Mouse (Mus musculus) embryo, embryonic 10 days (tissue): ENCODE data around the gene Nrcam.
A peak's percentile ranks its signal among the peaks of the same experiment; 100 is the strongest.

ENCODE experiments used
- DNase-seq: peaks from one replicate; pipeline ENCODE4 v3.0.0-alpha.2; 2015; ENCODE audit warnings: low spot score

Gene Nrcam

DNA sequence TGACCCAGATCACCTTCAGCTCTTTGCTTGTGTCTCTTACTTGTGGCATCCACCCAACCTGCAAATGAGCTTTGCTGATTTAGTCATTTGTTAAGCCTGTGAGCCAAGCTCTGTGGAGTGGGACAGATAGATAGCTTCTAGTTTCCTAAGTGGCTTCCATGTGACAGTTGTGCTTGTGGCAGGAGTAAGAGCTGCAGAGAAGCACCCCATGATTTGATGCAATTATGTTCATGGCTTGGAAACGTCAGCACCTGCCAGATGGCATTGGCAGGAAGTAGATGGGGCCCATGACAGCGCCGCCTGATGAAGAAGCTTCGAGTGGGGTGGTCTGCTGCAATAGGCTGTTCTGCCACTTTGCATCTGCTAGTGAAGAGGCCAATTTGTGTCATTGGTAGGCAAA is 186.4 kb downstream of the Nrcam start:
- no peak for DNase-seq

DNA sequence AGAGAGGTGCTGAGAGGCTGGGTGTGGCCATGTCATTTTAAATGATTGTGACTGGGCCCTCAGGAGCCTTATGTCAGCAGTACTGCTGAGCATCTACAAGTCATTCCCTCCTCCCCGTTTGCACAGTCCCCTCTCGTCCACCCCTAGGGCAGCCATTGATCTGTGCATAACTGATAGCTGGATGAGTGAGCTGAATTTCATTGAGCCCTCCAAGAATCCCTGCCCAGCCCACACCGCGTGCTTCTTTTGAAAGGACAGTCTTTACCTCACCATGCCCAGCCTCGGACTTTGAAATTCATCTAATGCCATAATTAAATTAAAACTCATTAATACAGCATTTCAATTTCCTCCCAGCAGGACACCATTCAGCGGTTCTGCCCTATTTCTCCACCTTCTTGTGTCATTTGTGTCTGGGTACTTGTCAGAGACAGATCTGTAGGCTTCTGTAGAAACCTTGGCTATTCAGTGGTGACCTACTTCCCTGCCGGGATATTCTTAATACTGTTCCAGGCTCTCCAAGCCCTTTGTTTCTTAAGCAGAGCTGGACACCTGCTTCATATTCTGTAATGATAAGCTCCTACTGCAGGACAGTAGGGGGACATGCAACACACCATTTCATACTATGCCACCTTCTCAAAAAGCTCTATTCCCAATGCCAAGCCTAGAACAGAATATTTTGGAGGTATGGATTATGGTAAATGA is 190.9 kb downstream of the Nrcam start:
- peak; percentile 18 for DNase-seq

- no peak for DNase-seq
Observed at GRCm38 (mm10) chr12:44521496-44521895, 192.8 kb downstream of the Nrcam start.

DNA sequence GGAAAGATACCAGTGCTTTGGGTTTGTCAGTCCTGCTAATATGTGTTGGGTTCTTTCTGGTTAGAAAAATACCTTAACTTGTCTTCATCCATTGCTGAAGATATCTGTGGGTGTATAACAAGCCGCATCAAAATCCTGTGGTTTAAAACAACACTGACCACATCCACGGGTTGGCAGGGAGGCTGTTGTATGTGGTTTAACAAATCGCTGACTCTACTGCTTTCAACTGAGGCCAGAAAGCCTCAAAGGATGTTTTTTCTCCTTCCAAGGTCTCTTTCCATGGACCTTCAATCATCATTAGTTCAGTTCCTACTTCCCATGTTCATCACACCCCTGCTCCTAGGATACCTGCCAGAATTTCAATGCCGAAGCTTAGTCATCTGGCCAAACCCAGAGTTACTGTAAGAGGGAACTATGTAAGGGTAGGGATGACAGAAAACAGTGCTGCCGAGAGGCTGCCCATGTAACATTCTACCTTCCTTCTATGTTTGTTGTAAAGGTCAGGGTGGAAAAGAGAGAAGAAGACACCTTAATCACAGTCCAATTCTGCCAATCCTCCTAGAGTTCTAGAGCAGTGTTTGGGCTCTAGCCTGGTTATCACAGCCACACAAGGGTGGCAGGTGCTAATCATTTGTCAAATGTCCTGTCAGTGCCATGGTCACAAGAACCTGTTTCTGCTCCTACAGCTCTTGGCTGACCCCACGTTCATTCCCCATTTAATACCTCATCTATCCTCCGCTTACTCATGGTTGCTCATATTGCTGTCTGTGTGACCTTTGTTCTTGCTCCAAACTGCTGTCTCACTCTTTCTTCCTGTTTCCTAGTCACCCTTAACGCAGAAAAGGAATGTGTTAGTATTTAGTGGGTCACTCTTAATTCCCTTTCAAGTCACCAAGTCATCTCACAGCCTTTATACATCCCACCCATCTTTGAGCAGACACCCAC is 196.2 kb downstream of the Nrcam start:
- no peak for DNase-seq

DNA sequence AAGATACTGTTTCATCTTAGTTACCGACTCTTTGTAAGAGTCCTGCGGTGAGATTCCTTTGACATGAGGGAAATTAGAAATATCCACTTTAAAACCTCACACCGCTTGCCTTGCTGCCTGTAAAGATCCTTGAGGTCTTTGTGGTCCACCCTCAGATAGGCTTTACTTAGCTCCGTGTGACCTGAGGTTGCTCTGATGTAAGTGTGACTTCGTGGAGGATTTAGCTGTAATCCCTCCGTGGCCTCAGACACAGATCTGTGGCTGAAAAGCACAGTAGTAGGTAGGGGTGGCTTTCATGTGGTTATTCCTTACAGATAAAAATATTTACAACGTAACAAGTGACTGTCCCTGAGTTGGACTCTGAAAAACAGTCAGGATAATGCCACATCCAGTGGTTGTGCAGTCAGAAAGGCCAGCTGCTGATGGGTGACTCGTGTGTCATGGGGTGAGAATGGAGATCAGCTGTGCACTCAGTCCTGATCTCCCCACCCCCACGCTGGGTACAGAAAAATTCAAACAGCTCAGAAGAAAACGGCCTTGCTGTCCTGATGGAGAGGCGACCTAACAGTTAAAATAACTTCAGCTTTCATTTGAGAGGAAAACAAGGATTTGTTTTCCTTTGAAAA is 199.8 kb downstream of the Nrcam start:
- no peak for DNase-seq

- no peak for DNase-seq
Observed at GRCm38 (mm10) chr12:44532337-44533113, 203.8 kb downstream of the Nrcam start.

DNA sequence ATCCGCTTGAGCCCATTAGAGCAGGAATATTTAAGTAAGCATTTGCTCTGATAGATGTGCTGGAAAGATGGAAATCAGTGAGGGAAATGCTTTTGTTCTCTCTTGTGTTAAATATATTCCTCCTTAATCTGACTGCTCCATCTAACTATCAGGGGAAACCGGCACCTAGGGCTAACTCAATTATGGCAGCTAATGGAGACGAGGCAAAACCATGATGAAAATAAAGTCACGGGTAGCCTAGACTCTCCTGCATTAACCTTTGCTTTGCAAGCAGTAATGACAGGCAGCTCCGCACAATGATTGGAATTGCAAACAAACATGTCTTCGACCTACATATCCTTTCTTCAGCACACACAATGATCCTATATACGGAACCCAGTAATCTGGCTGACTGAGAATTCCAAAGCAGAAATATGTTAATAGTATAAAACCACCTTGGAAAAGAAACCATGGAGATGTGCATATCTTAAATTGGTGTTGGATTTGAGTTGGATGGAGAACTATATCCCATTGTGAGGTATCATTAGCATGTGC is 205.5 kb downstream of the Nrcam start:
- DNase-seq: no peak

DNA sequence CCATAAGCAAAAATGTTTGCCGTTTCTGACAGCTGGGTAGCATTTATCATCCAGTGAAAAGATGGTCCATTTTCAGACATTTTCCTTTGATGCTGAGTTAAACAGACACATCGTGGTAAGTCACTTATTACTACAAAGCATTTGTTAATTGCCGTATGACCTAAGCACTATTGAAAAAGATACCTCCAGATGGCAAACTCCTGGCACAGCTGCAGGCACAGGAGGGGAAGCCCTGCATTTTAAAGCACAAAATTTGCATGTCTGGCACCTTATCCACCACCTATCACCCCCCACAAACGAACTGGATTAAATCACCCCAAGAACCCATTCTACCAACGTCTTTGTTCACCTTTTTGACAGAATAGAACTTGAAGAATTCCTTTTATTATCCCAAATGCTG is 206.9 kb downstream of the Nrcam start:
- no peak for DNase-seq

GRCm38 (mm10) chr12:44547721-44548369 is 219.2 kb downstream of the Nrcam start:
- peak; percentile 90 for DNase-seq

GRCm38 (mm10) chr12:44548465-44548864 is 219.8 kb downstream of the Nrcam start:
- no peak for DNase-seq

- DNase-seq: no peak
Observed at GRCm38 (mm10) chr12:44551614-44552013, 222.9 kb downstream of the Nrcam start.

- no peak for DNase-seq
Observed at GRCm38 (mm10) chr12:44554051-44554450, 225.4 kb downstream of the Nrcam start.

DNA sequence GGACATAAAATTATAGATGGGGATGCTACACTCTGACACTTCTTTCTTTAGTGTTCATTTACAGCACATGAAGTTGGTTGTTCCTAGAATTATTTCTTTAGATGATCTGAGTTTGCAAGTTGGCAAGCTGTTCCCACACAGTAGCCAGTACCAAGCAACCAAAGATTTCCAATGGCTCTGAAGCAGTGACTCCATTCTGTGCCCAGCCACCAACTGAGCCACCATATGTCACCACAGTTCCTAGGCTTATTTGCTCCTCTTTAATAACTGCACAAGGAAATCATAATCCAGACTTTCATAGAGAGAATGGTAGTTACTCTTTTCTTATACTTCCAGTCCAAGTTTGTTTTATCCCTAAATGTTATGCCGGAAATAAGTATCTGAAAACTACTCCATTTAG is 226.1 kb downstream of the Nrcam start:
- DNase-seq: no peak

DNA sequence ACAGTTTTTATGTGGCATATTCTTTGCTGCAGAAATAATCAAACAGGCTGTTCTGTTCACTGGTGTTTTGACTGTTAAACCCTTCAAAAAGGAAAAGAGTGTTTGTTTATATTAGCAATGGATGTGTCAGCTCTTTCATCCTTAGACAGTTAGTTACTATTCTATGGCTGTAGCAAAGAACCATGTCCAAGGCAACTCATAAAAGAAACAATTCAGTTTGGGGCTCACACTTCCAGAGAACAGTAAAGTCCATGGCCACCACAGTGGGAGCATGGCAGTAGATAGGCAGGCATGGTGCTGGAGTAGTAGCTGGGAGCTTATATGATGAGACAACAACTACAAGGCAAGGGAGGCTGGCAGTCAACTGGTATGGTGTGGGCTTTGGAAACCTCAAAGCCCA is 231.3 kb downstream of the Nrcam start:
- no peak for DNase-seq

DNA sequence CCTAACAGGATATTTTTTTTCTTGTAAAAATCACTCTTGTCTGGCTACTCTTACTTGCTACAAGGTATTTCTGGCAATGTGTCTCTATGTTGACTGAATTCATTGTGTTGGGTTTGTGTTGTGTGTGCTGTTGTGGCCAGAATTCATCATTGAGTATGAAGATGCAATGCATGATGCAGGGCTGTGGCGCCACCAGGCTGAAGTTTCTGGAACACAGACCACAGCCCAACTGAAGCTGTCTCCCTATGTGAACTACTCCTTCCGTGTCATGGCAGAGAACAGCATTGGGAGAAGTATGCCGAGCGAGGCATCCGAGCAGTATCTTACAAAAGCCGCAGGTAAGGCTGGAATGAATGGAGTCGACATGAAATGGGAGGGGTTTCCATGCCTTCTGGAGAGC is 241.4 kb downstream of the Nrcam start:
- DNase-seq: no peak

GRCm38 (mm10) chr12:44572664-44573063 is 244.0 kb downstream of the Nrcam start:
- peak; percentile 28 for DNase-seq

DNA sequence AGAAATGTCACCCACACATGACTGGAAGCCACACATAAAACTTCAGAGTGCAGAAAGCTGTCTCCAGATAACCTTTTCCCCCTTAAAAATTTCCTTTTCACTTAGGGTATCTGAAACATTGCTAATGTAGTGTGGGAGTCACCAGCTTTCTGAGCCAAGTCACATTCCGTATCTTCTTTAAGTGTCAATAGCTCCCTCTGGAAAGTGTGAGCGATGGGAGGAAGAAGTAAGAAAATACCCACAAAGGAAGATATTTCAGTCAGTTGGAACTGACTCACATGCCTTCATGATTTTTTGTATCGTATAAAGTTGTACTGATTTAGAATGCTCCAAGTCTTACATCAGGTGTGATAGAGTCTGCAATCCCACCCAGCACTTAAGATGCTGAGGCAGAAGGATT is 245.5 kb downstream of the Nrcam start:
- DNase-seq: no peak

DNA sequence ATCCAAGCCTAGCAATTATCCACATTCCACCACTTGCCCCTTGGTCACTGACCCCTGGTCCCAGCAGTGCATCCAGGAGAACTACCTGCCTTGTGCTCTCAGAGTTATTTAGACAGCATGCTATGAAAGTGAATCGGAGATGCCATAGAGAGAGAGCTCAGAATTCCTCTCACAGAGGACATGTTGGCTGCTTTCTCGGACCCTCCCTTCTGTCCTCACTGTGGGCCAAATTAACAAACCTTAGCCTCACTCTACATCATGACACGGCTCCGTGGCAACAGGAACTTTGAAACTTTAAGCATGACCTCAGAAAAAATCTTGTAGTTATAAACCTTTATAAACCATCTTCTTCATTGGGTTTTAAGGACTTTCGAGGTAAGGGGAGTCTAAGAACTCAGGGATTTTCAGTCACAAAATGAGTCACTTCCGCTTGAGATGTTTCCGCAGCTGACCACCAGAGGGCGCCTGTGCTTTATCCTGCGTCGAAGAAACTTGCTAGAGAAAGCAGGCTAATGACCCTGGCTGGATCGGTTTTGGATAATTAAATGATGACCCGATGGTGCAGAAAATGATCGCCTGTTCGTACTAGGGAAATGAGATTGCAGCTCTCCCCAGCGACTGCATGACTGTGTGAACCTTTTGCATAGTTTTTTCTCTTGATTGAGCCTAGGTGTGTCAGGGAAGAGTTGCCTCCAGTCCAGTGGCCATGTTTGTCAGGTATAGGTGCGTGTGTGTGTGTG is 272.9 kb downstream of the Nrcam start:
- DNase-seq: peak; percentile 78

GRCm38 (mm10) chr12:44602269-44602957 is 273.7 kb downstream of the Nrcam start:
- peak; percentile 4 for DNase-seq

- DNase-seq: no peak
Observed at GRCm38 (mm10) chr12:44602958-44603331, 274.3 kb downstream of the Nrcam start.
